Mouse (Mus musculus) spleen, adult 10 weeks (tissue): ENCODE results near the gene Pcsk1n. TPM values are rescaled to one million over a fixed set of nuclear protein-coding genes. Genes with fewer than 3 reads are reported as not detected.

Source experiments
- polyA plus RNA-seq: library from polyadenylated mRNA; stranded (reverse); fragments of 350-450 nt; fragmentation: Illumina TruSeq; extraction: RNeasy Lipid Tissue Mini Kit (QIAGEN cat#74804); gene quantifications from one replicate; pipeline ENCODE4 v1.2.3, GENCODE M21; 2015; ENCODE audit warnings: low replicate concordance; ENCODE audit not compliant: insufficient read depth

Gene Pcsk1n
- not detected for polyA plus RNA-seq

DNA sequence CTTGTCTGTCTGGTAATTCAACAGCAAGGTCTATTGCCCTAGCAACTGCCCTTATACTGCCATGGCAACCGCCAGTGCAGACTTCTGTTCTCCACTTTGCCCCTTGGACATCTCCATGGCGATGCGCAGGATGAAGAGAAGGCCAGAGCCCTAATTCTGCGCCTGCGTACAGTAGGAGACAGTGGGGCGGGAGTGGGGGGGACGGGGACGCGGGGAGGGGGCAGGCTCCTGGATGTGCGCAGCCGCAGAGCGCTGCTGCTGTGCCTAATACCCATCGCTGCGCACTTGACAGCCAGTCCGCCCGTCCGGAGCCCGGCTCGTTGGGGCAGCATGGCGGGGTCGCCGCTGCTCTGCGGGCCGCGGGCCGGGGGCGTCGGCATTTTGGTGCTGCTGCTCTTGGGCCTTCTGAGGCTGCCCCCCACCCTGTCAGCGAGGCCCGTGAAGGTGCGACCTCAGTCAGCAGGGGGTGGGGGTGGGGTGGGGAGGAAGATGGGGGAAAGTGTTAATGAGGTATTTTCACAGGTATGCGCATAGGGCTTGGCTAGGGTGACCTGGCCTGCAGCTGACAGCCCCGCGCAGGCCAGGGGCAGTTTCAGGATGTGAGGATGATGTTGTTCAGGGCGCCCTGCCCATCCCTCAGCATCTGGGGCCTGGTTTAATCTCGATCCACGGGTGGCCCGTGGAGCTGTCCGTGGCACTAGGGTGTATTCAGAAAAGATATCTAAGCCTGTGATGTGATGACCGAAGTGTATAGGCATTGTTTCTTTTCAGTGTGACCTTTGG, at the start of gene Pcsk1n:
Gene Pcsk1n, plus strand, starts transcription at position 222 of the 783 bp plus-strand sequence.

DNA sequence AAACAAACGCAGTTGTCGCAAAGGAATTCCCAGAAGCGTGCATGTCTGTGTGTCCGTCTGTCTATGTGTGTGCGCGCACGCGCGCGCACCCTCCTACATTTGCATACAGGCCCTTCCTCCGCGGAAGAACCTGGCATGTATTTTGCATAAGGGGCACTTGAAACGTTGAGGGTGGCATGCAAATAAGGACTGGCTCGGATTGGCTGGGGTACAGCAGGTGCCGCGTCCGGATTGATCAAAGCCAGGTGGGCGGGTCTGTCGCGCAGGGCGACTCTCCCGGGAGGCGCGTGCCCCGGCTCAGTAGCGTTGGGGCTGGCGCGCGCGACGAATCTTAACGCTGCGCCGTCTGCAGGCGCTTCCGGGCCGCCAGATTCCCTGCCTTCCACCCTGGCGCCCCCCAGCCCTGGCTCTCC, 41.6 kb upstream of the Pcsk1n start, which contains the start of gene Pim2:
Gene Pim2, plus strand, starts transcription at position 256 of the 413 bp plus-strand sequence.

DNA sequence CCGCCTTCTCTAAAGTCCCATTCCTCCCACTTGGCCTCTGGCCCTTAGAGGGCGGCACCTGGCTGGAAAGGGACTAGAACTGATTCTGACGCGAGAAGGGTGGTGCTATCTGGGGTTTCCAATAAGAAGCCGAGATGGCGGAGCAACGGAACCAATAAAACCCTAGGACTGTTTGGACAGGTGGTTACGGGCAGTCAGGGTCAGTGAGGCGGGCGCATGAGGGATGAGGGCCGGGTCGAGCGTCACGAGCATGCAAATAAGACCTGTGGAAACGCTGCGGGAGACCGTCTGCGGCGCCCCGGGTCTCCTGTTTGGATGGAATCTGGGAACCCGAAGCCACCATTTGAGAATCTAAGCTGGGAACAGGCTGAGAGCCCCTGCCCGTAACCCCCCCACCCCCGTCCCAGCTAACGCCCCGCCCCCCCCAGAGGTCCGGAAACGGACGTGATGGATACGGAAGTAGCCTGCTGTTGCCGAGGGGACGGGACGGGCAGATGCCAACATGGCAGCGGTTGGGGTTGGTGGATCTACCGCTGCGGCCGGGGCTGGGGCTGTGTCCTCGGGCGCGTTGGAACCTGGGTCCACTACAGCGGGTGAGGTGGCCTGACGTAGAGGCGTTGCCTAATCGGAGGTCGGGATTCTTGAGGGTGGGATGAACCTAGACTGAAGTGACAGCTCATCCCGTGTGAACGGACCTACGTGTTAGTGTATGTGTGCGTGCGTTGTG, 35.6 kb upstream of the Pcsk1n start, which contains the start of gene Slc35a2:
Gene Slc35a2, plus strand, starts transcription at position 188 of the 727 bp plus-strand sequence.

DNA sequence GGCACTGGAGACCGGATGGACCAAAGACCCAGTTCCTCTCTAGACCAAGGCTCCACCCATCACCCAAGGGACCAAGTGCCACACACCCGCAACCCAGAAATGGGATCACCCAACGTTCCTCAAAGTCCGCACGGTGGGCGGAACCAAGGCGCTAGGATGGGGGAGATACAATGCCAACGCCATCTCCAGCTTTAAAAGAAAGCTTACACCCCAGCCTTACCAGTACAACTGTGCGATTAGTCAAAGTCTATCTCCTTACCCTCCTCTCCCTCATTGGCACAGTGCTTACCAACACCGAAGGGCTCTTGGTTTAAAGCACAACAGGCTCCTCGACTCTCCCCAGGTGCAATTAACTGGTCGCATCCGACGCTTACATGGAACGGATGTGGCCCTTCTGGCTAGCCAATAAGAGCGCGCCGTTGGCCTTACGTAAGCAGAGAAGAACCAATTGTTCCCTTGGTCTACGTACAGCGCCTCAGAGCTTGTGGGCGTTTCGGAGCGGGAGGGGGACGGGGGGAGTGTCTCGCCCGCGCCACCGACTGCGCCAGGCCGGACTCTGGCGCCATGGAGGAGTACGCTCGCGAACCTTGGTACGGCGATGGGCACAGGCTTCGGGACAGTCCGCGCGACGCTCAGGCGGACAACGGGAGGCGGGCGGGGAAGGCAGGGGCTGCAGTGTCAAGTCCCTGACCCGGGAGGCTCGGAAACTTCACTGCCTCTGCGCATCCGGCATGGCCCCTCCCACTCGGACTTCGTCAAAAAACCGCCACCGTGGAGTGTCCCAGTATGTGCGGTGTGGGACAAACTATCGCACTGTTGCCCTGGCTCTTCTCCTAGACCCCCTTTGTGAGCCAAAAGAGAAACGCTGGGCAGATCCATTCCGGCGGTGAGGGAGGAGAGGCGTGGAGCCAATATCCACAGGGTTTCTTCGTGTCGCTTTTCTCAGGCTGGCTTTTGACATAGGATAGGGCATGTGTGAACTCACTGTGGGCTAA, 20.4 kb upstream of the Pcsk1n start, which contains the start of the genes Pqbp1 and Timm17b:
Gene Pqbp1, minus strand, starts transcription at position 390 of the 995 bp plus-strand sequence.
Gene Timm17b, plus strand, starts transcription at position 478 of the 995 bp plus-strand sequence.

DNA sequence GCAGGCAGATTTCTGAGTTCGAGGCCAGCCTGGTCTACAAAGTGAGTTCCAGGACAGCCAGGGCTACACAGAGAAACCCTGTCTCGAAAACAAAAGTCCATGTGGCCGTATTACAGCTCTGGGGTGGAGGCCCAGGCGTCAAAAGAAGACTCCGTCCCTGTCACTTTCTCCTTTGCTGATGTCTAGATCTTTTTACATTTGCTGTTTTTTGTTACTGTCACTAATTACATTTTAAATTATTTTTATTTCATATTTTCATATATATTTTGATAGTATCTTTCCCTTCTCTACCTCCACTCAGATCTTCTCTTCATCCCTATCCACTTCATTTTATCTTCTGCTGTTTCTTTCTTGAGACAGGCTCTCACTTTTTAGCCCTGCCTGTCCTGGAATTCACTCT, 11.9 kb upstream of the Pcsk1n start, which contains the start of gene Gm10491:
Gene Gm10491, minus strand, starts transcription at position 101 of the 400 bp plus-strand sequence.

DNA sequence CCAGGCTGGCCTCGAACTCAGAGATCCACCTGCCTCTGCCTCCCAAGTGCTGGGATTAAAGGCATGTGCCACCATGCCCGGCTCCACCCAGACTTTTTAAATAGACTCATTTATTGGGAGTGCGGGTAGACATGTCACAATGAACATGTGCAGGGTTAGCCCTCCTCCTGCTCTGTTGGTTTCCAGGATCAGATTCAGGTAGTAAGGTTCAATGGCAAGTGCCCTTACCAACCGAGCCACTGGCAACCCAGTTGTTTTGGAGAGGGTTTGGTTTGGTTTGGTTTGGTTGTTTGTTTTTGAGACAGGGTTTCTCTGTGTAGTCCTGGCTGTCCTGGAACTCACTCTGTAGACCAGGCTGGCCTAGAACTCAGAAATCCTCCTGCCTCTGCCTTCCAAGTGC, 10.4 kb upstream of the Pcsk1n start, which contains the start of gene Gm10490:
Gene Gm10490, plus strand, starts transcription at position 301 of the 400 bp plus-strand sequence.

DNA sequence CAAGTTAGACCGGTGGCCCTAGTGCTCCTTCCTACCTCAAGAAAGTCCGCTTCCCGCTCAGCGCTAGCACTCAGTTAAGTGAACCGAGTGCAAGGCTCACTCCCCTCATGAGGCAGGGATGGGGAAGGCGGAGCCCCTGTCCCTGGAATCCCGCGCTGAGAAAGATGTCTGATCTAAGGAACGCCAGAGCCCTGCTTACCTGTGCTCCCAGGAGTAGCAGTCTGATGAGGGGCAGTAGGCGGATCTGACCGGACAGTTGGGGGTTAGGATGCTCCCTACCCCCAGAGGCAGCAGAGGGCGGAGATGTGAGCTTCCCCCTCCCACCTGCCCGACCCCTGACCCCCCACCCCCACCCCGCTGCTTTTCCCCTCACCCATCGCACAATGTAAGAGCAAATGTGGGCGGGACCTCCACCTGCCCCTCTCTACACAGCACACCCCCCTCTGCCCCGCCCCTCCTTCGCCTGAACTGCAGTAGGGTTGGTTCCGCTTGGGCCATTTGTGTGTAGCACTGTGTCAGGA, 8.7 kb downstream of the Pcsk1n start, which contains the start of gene Eras:
Gene Eras, minus strand, starts transcription at position 338 of the 521 bp plus-strand sequence.

DNA sequence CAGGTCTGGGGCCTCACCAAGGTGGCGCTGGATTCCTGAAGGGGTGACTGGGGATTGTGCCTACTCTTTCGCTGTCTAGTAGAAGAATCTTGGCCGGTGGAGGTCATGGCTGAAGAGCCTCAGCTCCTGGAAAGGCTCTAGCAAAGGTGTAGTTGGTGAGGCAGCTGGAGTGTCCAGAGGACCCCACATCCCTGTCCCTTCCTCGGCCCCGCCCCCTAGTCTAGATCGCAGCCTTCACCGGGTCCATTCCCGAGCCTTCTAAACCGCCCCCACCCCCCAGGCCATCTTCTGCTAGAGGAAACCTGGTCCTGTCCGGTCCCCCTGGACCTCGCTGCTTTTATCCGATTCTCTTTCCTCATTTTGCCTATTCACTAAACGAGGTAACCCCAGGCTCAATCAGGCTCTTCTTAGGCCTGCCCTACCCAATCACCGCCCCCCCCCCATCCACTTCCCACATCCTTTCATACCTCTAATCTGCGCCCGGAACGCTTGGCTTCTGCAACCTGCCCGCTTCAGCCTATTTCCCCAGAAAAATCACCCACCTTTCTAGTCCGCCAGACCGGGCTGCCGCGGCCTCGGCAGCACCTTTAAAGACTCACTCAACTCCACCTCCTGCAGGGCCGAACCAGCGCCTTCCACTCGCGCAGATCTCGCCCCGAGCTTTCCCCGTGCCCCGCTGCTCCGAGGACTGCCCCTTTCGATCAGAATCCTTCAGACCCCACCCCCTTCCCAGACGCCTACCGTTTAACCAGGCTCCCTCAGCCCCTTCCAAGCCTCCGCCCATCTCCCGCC, 27.7 kb downstream of the Pcsk1n start, which contains the start of gene Hdac6:
Gene Hdac6, minus strand, starts transcription at position 782 of the 792 bp plus-strand sequence.

Other genes with a start within 250 kb of the Pcsk1n start
- gene Plp2, start 248.4 kb upstream of the Pcsk1n start, polyA plus RNA-seq = 119 TPM
- 0.14 TPM for gene Magix, start 238.6 kb upstream of the Pcsk1n start, polyA plus RNA-seq
- 51.7 TPM for gene Gpkow, start 222.7 kb upstream of the Pcsk1n start, polyA plus RNA-seq
- 38.0 TPM for gene Wdr45, start 205.5 kb upstream of the Pcsk1n start, polyA plus RNA-seq
- not detected for gene Gm45208, start 197.6 kb upstream of the Pcsk1n start, polyA plus RNA-seq
- gene Praf2, start 191.4 kb upstream of the Pcsk1n start, polyA plus RNA-seq = 22.9 TPM
- gene Ccdc120, start 168.9 kb upstream of the Pcsk1n start, polyA plus RNA-seq = 2.0 TPM
- gene Tfe3, start 157.3 kb upstream of the Pcsk1n start, polyA plus RNA-seq = 28.7 TPM
- 207 TPM for gene Gripap1, start 130.1 kb upstream of the Pcsk1n start, polyA plus RNA-seq
- gene Kcnd1, start 97.5 kb upstream of the Pcsk1n start, polyA plus RNA-seq = 2.4 TPM
- gene Otud5, start 78.5 kb upstream of the Pcsk1n start, polyA plus RNA-seq = 173 TPM
- gene Pim2, start 41.6 kb upstream of the Pcsk1n start, polyA plus RNA-seq = 38.2 TPM
- 18.6 TPM for gene Slc35a2, start 35.8 kb upstream of the Pcsk1n start, polyA plus RNA-seq
- 129 TPM for gene Pqbp1, start 20.6 kb upstream of the Pcsk1n start, polyA plus RNA-seq
- gene Timm17b, start 20.5 kb upstream of the Pcsk1n start, polyA plus RNA-seq = 22.6 TPM
- gene Gm10491, start 12.0 kb upstream of the Pcsk1n start, polyA plus RNA-seq = not detected
- gene Gm10490, start 10.3 kb upstream of the Pcsk1n start, polyA plus RNA-seq = not detected
- not detected for gene Eras, start 8.8 kb downstream of the Pcsk1n start, polyA plus RNA-seq
- gene Hdac6, start 28.1 kb downstream of the Pcsk1n start, polyA plus RNA-seq = 14.7 TPM
- 6.3 TPM for gene Gata1, start 58.2 kb downstream of the Pcsk1n start, polyA plus RNA-seq
- not detected for gene Glod5, start 98.7 kb downstream of the Pcsk1n start, polyA plus RNA-seq
- gene Suv39h1, start 154.9 kb downstream of the Pcsk1n start, polyA plus RNA-seq = 31.7 TPM
- gene Was, start 170.7 kb downstream of the Pcsk1n start, polyA plus RNA-seq = 85.1 TPM
- gene Wdr13, start 213.1 kb downstream of the Pcsk1n start, polyA plus RNA-seq = 44.9 TPM
- gene Rbm3, start 226.1 kb downstream of the Pcsk1n start, polyA plus RNA-seq = 722 TPM